Mouse (Mus musculus) megakaryocyte-erythroid progenitor cell, adult 5-6 weeks (primary cell): Measurements from ENCODE around the gene Sh3bp1. TPM values are rescaled to one million over a fixed set of nuclear protein-coding genes. Genes with fewer than 3 reads are reported as not detected.

Experiments
- ATAC-seq: replicated peaks from 2 replicates; pipeline ENCODE4 v1.8.0; 2016; ENCODE audit warnings: mild to moderate bottlenecking, inconsistent platforms; ENCODE audit not compliant: severe bottlenecking, poor library complexity, low FRiP score, low TSS enrichment
- total RNA-seq, 2 experiments: library from RNA; stranded (forward) in 1 of 2; stranded (reverse) in 1 of 2; fragments of 200-1000, 215-1000 nt in 1 of 2; fragments of >200 nt in 1 of 2; fragmentation: Nextera tagmentation in 1 of 2; gene quantifications; 2 replicates each; pipeline ENCODE4 v1.2.3; 2014 to 2017

The Sh3bp1 gene
- total RNA-seq, 2 experiments from 2014 or later, result 11.6 to 53.7 TPM

- peak; percentile 74 for ATAC-seq
Measured at GRCm38 (mm10) chr15:78934784-78935320, 35.3 kb downstream of the Sh3bp1 start, which contains the start of gene Nol12. Gene Nol12, plus strand, starts transcription at chr15:78934933.

DNA sequence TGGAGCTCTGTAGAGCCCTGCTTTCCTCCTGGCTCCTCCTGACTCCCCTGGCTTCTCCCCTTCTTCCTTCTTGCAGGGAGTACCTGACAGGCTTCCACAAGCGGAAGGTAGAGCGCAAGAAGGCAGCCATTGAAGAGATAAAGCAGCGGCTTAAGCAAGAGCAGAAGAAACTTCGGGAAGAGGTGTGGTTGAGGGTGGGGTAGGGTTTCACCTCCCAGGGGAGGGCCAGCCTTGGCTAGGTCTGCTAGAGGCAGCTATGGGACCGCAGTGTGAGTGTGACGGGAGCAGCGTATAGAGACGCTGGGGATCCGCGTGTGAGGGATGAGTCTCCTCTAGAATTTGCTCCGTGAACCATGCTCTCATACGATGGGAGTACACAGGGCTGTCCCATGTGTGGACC is 36.8 kb downstream of the Sh3bp1 start:
- ATAC-seq, result no peak

DNA sequence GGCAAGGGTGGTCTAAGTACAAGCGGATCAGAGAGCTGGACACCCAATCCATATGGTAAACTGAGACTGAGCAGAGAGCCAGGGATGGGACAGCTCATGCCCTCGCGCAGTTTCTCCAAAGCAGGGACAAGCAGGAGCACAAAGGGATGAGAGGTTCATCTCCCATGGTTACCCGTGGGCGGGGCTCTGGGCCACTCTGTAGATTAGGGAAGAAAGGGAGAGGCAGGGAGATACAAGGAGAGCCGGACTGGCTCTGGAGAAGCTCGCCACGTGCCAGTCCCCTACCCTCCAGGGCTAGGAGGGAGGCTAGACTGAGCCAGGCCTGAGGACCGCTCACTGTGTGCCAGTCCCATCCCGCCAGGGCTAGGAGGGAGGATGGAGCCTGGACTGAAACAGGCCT is 37.7 kb downstream of the Sh3bp1 start:
- no peak for ATAC-seq

- no peak for ATAC-seq
Measured at GRCm38 (mm10) chr15:78937963-78938362, 38.4 kb downstream of the Sh3bp1 start.

- ATAC-seq, result no peak
Measured at GRCm38 (mm10) chr15:78940325-78940724, 40.8 kb downstream of the Sh3bp1 start.

DNA sequence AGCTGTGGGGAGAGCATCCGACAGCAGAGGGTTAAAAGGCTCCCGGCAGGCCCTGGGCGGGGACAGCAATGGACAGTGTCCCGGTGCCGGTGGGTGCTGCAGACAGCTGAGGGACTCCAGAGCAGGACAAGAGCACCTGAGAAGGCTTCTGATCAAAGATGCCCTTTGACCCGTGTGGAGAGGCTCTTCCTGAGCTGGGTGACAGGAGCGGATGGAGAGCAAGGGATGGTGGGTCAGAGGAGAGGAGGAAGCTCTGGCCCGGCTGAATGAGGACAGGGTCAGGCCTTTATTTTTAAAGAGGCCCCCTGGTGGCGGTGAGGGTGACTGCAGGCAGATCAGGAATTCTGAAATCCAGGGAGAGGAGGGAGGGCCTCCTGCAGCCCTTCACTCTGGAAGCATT is 43.1 kb downstream of the Sh3bp1 start:
- peak; percentile 43 for ATAC-seq

DNA sequence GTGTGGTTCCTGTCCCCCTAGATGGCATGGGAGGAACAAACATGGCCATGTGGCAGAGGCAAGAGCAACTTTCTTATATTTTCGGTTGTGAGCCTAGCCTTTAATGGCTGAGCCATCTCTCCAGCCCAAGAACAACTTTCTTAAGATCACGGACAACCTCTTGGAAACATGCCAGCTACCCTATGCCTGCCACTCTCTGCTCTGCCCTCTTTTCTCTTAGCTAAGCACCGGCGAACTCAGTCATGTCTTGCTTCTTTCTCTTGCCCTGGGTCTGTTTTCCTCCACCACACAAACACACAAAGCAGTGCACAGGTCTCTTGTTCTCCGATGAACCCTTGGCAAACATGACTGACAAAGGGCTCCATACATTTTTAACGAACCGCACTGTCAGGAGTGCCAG is 46.7 kb downstream of the Sh3bp1 start:
- no peak for ATAC-seq

- ATAC-seq, result peak; percentile 89
Measured at GRCm38 (mm10) chr15:78947657-78948056, 48.1 kb downstream of the Sh3bp1 start, which contains the start of gene Triobp. Gene Triobp, plus strand, starts transcription at chr15:78947724.

DNA sequence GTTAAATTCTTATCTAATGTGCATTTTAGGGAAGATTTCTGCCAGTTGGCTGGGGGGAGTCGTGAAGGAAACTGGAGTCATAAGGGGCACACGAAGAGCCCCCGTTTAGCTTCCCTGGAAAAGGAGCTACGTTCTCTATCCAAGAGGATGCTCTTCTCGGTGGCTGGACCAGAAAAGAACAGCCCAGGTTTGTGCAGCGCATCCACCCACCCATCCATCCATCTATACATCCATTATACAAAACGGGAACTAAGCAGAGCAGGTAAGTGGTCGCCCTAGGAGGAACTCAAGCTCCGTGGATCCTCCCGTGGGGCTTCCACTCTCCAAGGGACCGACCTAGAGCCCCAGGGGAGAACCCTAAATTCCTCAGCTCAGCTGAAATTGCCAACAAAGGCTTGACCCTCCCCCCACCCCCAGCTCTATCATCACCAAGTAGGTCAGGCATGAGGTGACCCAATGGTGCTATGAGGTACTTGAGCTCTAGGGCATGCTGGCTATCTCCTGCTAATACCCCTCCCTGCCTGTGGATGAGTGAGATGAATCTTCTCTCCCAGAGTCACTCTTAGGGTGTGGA is 48.7 kb downstream of the Sh3bp1 start:
- ATAC-seq, result no peak

DNA sequence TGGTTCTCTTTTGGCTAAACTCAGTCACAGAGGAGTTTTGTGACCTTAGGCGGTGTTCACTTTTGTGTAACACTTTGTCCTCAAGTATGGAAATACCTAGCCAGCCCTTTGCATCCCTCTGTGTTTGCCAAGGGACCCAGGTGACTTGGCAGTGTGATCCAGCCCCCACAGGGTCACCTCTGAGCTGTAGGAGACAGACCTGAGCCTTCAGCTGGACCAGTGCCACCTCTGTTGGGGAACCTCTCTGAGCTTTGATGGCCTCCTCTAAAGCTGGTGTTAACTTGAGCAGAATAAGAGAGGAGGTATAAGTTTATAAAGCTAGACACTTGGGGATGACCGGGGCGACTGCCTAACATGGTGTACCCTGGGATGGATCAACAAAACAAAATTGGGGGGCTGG is 49.3 kb downstream of the Sh3bp1 start:
- ATAC-seq, result no peak

- ATAC-seq, result no peak
Measured at GRCm38 (mm10) chr15:78955663-78956062, 56.1 kb downstream of the Sh3bp1 start.

DNA sequence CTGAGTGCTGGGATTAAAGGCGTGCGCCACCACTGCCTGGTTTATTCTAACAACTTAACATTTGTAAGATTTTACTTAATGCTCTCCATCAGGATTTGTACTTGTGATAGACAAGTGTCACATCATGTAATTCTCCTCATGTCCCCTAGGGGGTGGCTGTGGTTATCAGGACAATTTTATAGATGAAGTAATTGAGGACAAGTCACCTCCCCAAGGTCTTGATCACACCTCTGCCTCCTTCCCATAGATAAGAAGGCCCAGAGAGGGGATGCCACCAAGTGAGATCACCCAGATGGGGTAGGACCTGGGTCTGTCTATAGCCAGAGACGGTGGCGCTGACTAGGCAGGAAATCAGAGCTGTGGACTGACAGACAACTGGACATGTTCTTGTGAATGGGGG is 56.8 kb downstream of the Sh3bp1 start:
- ATAC-seq, result no peak

- ATAC-seq, result no peak
Measured at GRCm38 (mm10) chr15:78957021-78957420, 57.5 kb downstream of the Sh3bp1 start.

- ATAC-seq, result no peak
Measured at GRCm38 (mm10) chr15:78959537-78959936, 60.0 kb downstream of the Sh3bp1 start.

- ATAC-seq, result no peak
Measured at GRCm38 (mm10) chr15:78960088-78960487, 60.5 kb downstream of the Sh3bp1 start.

Other genes starting within 250 kb of the Sh3bp1 start
- not detected in 2 replicates for gene Elfn2, start 181.0 kb upstream of the Sh3bp1 start, total RNA-seq (2014; fragmentation: Nextera tagmentation)
- gene Elfn2, start 181.0 kb upstream of the Sh3bp1 start, total RNA-seq (2017), result not detected in 2 replicates
- gene Mfng, start 126.3 kb upstream of the Sh3bp1 start, total RNA-seq (2014; fragmentation: Nextera tagmentation), result 15.0 and 21.8 TPM in 2 replicates
- gene Mfng, start 126.3 kb upstream of the Sh3bp1 start, total RNA-seq (2017), result 4.6 and 5.1 TPM in 2 replicates
- gene Card10, start 96.7 kb upstream of the Sh3bp1 start, total RNA-seq (2014; fragmentation: Nextera tagmentation), result 0.42 TPM in 1 of 2 replicates, not detected in the other
- gene Card10, start 96.7 kb upstream of the Sh3bp1 start, total RNA-seq (2017), result not detected in 2 replicates
- 0.77 TPM in 1 of 2 replicates, not detected in the other for gene Cdc42ep1, start 57.1 kb upstream of the Sh3bp1 start, total RNA-seq (2014; fragmentation: Nextera tagmentation)
- not detected in 2 replicates for gene Cdc42ep1, start 57.1 kb upstream of the Sh3bp1 start, total RNA-seq (2017)
- not detected in 2 replicates for gene Lgals2, start 44.2 kb upstream of the Sh3bp1 start, total RNA-seq (2014; fragmentation: Nextera tagmentation)
- gene Lgals2, start 44.2 kb upstream of the Sh3bp1 start, total RNA-seq (2017), result not detected in 2 replicates
- 30.0 and 47.6 TPM in 2 replicates for gene Gga1, start 22.6 kb upstream of the Sh3bp1 start, total RNA-seq (2014; fragmentation: Nextera tagmentation)
- gene Gga1, start 22.6 kb upstream of the Sh3bp1 start, total RNA-seq (2017), result 7.8 and 10.9 TPM in 2 replicates
- gene Gm49510, start 101 bp upstream of the Sh3bp1 start, total RNA-seq (2014; fragmentation: Nextera tagmentation), result not detected in 2 replicates
- 2.6 TPM in 1 of 2 replicates, not detected in the other for gene Gm49510, start 101 bp upstream of the Sh3bp1 start, total RNA-seq (2017)
- 12.7 and 22.5 TPM in 2 replicates for gene Pdxp, start 14.2 kb downstream of the Sh3bp1 start, total RNA-seq (2014; fragmentation: Nextera tagmentation)
- 6.6 and 6.9 TPM in 2 replicates for gene Pdxp, start 14.2 kb downstream of the Sh3bp1 start, total RNA-seq (2017)
- 54.9 and 83.9 TPM in 2 replicates for gene Lgals1, start 27.0 kb downstream of the Sh3bp1 start, total RNA-seq (2014; fragmentation: Nextera tagmentation)
- gene Lgals1, start 27.0 kb downstream of the Sh3bp1 start, total RNA-seq (2017), result 91.1 and 98.2 TPM in 2 replicates
- gene Nol12, start 35.2 kb downstream of the Sh3bp1 start, total RNA-seq (2014; fragmentation: Nextera tagmentation), result 52.3 and 56.7 TPM in 2 replicates
- 15.3 and 31.6 TPM in 2 replicates for gene Nol12, start 35.2 kb downstream of the Sh3bp1 start, total RNA-seq (2017)
- 29.1 and 33.9 TPM in 2 replicates for gene Triobp, start 48.0 kb downstream of the Sh3bp1 start, total RNA-seq (2014; fragmentation: Nextera tagmentation)
- gene Triobp, start 48.0 kb downstream of the Sh3bp1 start, total RNA-seq (2017), result 11.2 and 12.5 TPM in 2 replicates
- gene H1f0, start 128.7 kb downstream of the Sh3bp1 start, total RNA-seq (2014; fragmentation: Nextera tagmentation), result 19.0 and 23.7 TPM in 2 replicates
- 27.0 and 47.0 TPM in 2 replicates for gene H1f0, start 128.7 kb downstream of the Sh3bp1 start, total RNA-seq (2017)
- gene Galr3, start 142.1 kb downstream of the Sh3bp1 start, total RNA-seq (2014; fragmentation: Nextera tagmentation), result 0.40 TPM in 1 of 2 replicates, not detected in the other
- 0.56 TPM in 1 of 2 replicates, not detected in the other for gene Galr3, start 142.1 kb downstream of the Sh3bp1 start, total RNA-seq (2017)
- 24.4 and 44.2 TPM in 2 replicates for gene Ankrd54, start 163.1 kb downstream of the Sh3bp1 start, total RNA-seq (2014; fragmentation: Nextera tagmentation)
- 15.0 and 15.2 TPM in 2 replicates for gene Ankrd54, start 163.1 kb downstream of the Sh3bp1 start, total RNA-seq (2017)
- 218 and 242 TPM in 2 replicates for gene Eif3l, start 175.4 kb downstream of the Sh3bp1 start, total RNA-seq (2014; fragmentation: Nextera tagmentation)
- gene Eif3l, start 175.4 kb downstream of the Sh3bp1 start, total RNA-seq (2017), result 216 and 264 TPM in 2 replicates
- 1.5 and 6.4 TPM in 2 replicates for gene Micall1, start 209.1 kb downstream of the Sh3bp1 start, total RNA-seq (2014; fragmentation: Nextera tagmentation)
- gene Micall1, start 209.1 kb downstream of the Sh3bp1 start, total RNA-seq (2017), result 0.57 and 2.5 TPM in 2 replicates
- 177 and 201 TPM in 2 replicates for gene Polr2f, start 241.2 kb downstream of the Sh3bp1 start, total RNA-seq (2014; fragmentation: Nextera tagmentation)
- gene Polr2f, start 241.2 kb downstream of the Sh3bp1 start, total RNA-seq (2017), result 96.2 and 109 TPM in 2 replicates
- gene 1700088E04Rik, start 241.5 kb downstream of the Sh3bp1 start, total RNA-seq (2014; fragmentation: Nextera tagmentation), result not detected in 2 replicates
- gene 1700088E04Rik, start 241.5 kb downstream of the Sh3bp1 start, total RNA-seq (2017), result not detected in 2 replicates